Mouse (Mus musculus) inflammation-experienced regulatory T-cells (primary cell): Measurements from ENCODE around the gene Ptpa. TPM values are rescaled to one million over a fixed set of nuclear protein-coding genes. Genes with fewer than 3 reads are reported as not detected.

ENCODE experiments used
- polyA plus RNA-seq, 2 experiments: library from polyadenylated mRNA; unstranded; fragments of 100-300 nt; shearing (Covaris generic); gene quantifications; one replicate each; pipeline ENCODE4 v1.2.1; 2017

Gene Ptpa
- 100 to 1,000 TPM in 1 of 2 experiments, 10 to 100 TPM in 1; 96.0 to 101 TPM for polyA plus RNA-seq

GRCm38 (mm10) chr2:30415936-30416648 lies at the start of gene Ptpa:
Ptpa (plus strand) TSS chr2:30416039.

GRCm38 (mm10) chr2:30392114-30392576 lies 23.7 kb upstream of the Ptpa start, which contains the start of gene Dolpp1:
Dolpp1 (plus strand) TSS chr2:30392254.

GRCm38 (mm10) chr2:30415157-30415935 lies 493 bp upstream of the Ptpa start, which contains the start of gene Crat:
Crat (minus strand) TSS chr2:30415813.

GRCm38 (mm10) chr2:30474039-30474438 lies 58.2 kb downstream of the Ptpa start, which contains the start of gene Ier5l:
Ier5l (minus strand) TSS chr2:30474219.

Other genes with a start within 250 kb of the Ptpa start
- 10 to 100 TPM; 21.3 to 22.8 TPM for gene Endog, start 244.5 kb upstream of the Ptpa start, polyA plus RNA-seq
- 10 to 100 TPM; 45.4 to 58.7 TPM for gene Spout1, start 237.6 kb upstream of the Ptpa start, polyA plus RNA-seq
- gene Kyat1, start 210.2 kb upstream of the Ptpa start, polyA plus RNA-seq: 10 to 100 TPM; 11.3 to 15.4 TPM
- 1 to 10 TPM; 6.3 to 8.7 TPM for gene Lrrc8a, start 178.3 kb upstream of the Ptpa start, polyA plus RNA-seq
- 1 to 10 TPM; 4.0 to 5.9 TPM for gene Gm28035, start 175.5 kb upstream of the Ptpa start, polyA plus RNA-seq
- gene Phyhd1, start 149.8 kb upstream of the Ptpa start, polyA plus RNA-seq: 1 to 10 TPM; 4.3 to 5.8 TPM
- not detected for gene Gm28038, start 135.0 kb upstream of the Ptpa start, polyA plus RNA-seq
- 10 to 100 TPM; 14.8 to 16.7 TPM for gene Dolk, start 129.7 kb upstream of the Ptpa start, polyA plus RNA-seq
- gene Nup188, start 129.6 kb upstream of the Ptpa start, polyA plus RNA-seq: 10 to 100 TPM; 15.6 to 19.4 TPM
- 100 to 1,000 TPM; 134 to 153 TPM for gene Sh3glb2, start 56.7 kb upstream of the Ptpa start, polyA plus RNA-seq
- gene Miga2, start 51.8 kb upstream of the Ptpa start, polyA plus RNA-seq: 10 to 100 TPM; 11.5 to 12.3 TPM
- 10 to 100 TPM; 28.2 to 49.9 TPM for gene Dolpp1, start 23.8 kb upstream of the Ptpa start, polyA plus RNA-seq
- 10 to 100 TPM in 1 of 2 experiments, 1 to 10 TPM in 1; 6.1 to 10.7 TPM for gene Crat, start 226 bp upstream of the Ptpa start, polyA plus RNA-seq
- 1 to 10 TPM in 1 of 2 experiments, under 1 TPM in 1; 0.61 to 6.9 TPM for gene Ier5l, start 58.2 kb downstream of the Ptpa start, polyA plus RNA-seq
- gene Cstad, start 179.0 kb downstream of the Ptpa start, polyA plus RNA-seq: 1 to 10 TPM; 2.3 to 3.5 TPM